Comparison of ENCODE assay signal across 8 mouse cellular contexts in genomic region chr4:88031211-88032150, GRCm38 (mm10). TPM values are rescaled to one million over a fixed set of nuclear protein-coding genes. Genes with fewer than 3 reads are reported as not detected.
DNase-seq lines count a peak whose midpoint lies in the region; ATAC-seq and TF ChIP-seq lines count a peak whose summit lies in the region.

No protein-coding gene starts in this region.

- no peaks in the 10 kb centered on the region for H3K9me3 ChIP-seq in liver, embryonic 13.5 days (replicated peaks)
- H3K9me3 ChIP-seq in stomach, embryonic 15.5 days: no peaks in the 10 kb centered on the region

- peaks cover 37% of the 10 kb centered on the region for H3K4me1 ChIP-seq in liver, embryonic 13.5 days (replicated peaks)
- peaks cover 9% of the 10 kb centered on the region; the same call in 1 of the 2 replicates for H3K4me1 ChIP-seq in stomach, embryonic 15.5 days

- H3K79me2 ChIP-seq in myocyte (ENCODE audit: control insufficient read depth, insufficient read depth): no peaks in the 10 kb centered on the region

- no peak for ATAC-seq in liver, embryonic 13.5 days (ENCODE audit: low read depth)
- ATAC-seq in stomach, embryonic 15.5 days (ENCODE audit: insufficient read depth, low FRiP score, low read depth): no peak

- peaks cover 13% of the 10 kb centered on the region; the same call in 1 of the 2 replicates for H3K27me3 ChIP-seq in liver, embryonic 13.5 days
- H3K27me3 ChIP-seq in myocyte (ENCODE audit: control insufficient read depth, insufficient read depth, insufficient read length): no peaks in the 10 kb centered on the region
- no peaks in the 10 kb centered on the region for H3K27me3 ChIP-seq in stomach, embryonic 15.5 days (replicated peaks)

- WGBS in liver, embryonic 13.5 days (ENCODE audit: insufficient replicate concordance): under 1% methylated on average over 84 of the region's 84 CpGs
- under 1% methylated on average over 84 of the region's 84 CpGs for WGBS in stomach, embryonic 15.5 days

- no peak overlapping the region for H3K27ac ChIP-seq in liver, embryonic 13.5 days
- peak overlapping the region; percentile 97 for H3K27ac ChIP-seq in stomach, embryonic 15.5 days

- peak overlapping the region; percentile 76 for H3K9ac ChIP-seq in liver, embryonic 13.5 days
- peak overlapping the region; percentile 61 for H3K9ac ChIP-seq in stomach, embryonic 15.5 days

- DNase-seq in layer of hippocampus, adult 8-10 months (ENCODE audit: low spot score in 2 of 2): peak; percentile 24 to 25
- DNase-seq in layer of hippocampus, adult 9-10 months (ENCODE audit: low spot score): no peak
- peak; percentile 37 for DNase-seq in embryo, embryonic 10 days (ENCODE audit: low spot score)
- peak; percentile 7 to 11 for DNase-seq in heart, adult 9 months (ENCODE audit: low spot score in 2 of 2)
- DNase-seq in kidney, adult 9 months: peak; percentile 25
- peak; percentile 23 for DNase-seq in liver, embryonic 13.5 days

- H3ac ChIP-seq in myocyte (ENCODE audit: control insufficient read depth, insufficient read length): peak overlapping the region; percentile 90

- peak overlapping the region; percentile 80 for H3K4me3 ChIP-seq in liver, embryonic 13.5 days (replicated peaks)
- peak overlapping the region; percentile 79 for H3K4me3 ChIP-seq in myocyte
- peak overlapping the region; percentile 81 for H3K4me3 ChIP-seq in stomach, embryonic 15.5 days (replicated peaks)

- H3K4me2 ChIP-seq in liver, embryonic 13.5 days: peak overlapping the region; percentile 99
- peak overlapping the region; percentile 89 for H3K4me2 ChIP-seq in myocyte (ENCODE audit: low read depth)
- peak overlapping the region; percentile 92 for H3K4me2 ChIP-seq in stomach, embryonic 15.5 days

- H3K36me3 ChIP-seq in liver, embryonic 13.5 days: no peaks in the 10 kb centered on the region
- H3K36me3 ChIP-seq in myocyte (ENCODE audit: control insufficient read depth, insufficient read depth): no peaks in the 10 kb centered on the region
- H3K36me3 ChIP-seq in stomach, embryonic 15.5 days: no peaks in the 10 kb centered on the region

- no peak for TF ChIP-seq POLR2A in myocyte (IDR thresholded peaks at IDR 0.05; ENCODE audit: insufficient read length, low read depth)

TF ChIP-seq in myocyte, 11 proteins besides CTCF, POLR2A, EP300 and RAD21:
- TF ChIP-seq MYOD1 (IDR thresholded peaks at IDR 0.05; ENCODE audit: control insufficient read depth in 1 of 3, insufficient read length in 2 of 3, low read depth in 2 of 3): no peak
- TF ChIP-seq E2F4 (IDR thresholded peaks at IDR 0.05; ENCODE audit: insufficient read depth): no peak
- no peak for TF ChIP-seq MYOG (IDR thresholded peaks at IDR 0.05; ENCODE audit: control insufficient read depth in 1 of 3, insufficient read depth in 1 of 3, insufficient read length in 2 of 3, low read depth in 2 of 3)
- no peak for TF ChIP-seq USF1 (IDR thresholded peaks at IDR 0.05; ENCODE audit: low read depth)
- TF ChIP-seq TCF3 (IDR thresholded peaks at IDR 0.05; ENCODE audit: insufficient read length, low read depth): no peak
- no peak for TF ChIP-seq SRF (IDR thresholded peaks at IDR 0.05; ENCODE audit: control insufficient read depth, insufficient read length, low read depth)
- TF ChIP-seq MAX (IDR thresholded peaks at IDR 0.05; ENCODE audit: low read depth): no peak
- no peak for TF ChIP-seq POLR2AphosphoS2 (IDR thresholded peaks at IDR 0.05; ENCODE audit: insufficient read length, low read depth)
- no peak for TF ChIP-seq REST (IDR thresholded peaks at IDR 0.05; ENCODE audit: insufficient read depth, insufficient read length)
- TF ChIP-seq CEBPB (IDR thresholded peaks at IDR 0.05; ENCODE audit: insufficient read depth, poor library complexity, severe bottlenecking): no peak
- TF ChIP-seq TCF12 (IDR thresholded peaks at IDR 0.05; ENCODE audit: insufficient read depth, poor library complexity, severe bottlenecking): no peak
TF ChIP-seq in myocyte: peak in this region for 0.

RNA-seq across cellular contexts. Expression of gene Mllt3, which starts 1.7 kb away (rescaled TPM):
- total RNA-seq in layer of hippocampus, adult 8-10 months (2022): 10 to 100 TPM; 46.6 to 65.1 (median 57.3) TPM
- polyA plus RNA-seq in liver, embryonic 13.5 days (2015; fragmentation: Nextera tagmentation; extraction: Ambion mirVana): 107 and 116 TPM in 2 replicates
- 15.7 TPM for polyA plus RNA-seq in myocyte (2012; fragmentation: generic; extraction: Trizol)
- 38.7 and 39.2 TPM in 2 replicates for polyA plus RNA-seq in stomach, embryonic 15.5 days (2015; fragmentation: Nextera tagmentation; extraction: Ambion mirVana)
